Mouse (Mus musculus) CH12.LX (cell line): ENCODE measurements at regions not wholly inside any gene's neighbourhood (a gene's known extent, or its start where the extent isn't known, plus 50 kb on each side); places are given as distances from the start of the nearest gene placed in this dataset.

Experiments used
- CHD2 ChIP-seq: IDR thresholded peaks from 2 replicates; pipeline ENCODE4 v1.6.1; 2011; ENCODE audit warnings: low read length, improper control_type of control experiment
- CTCF ChIP-seq, 2 experiments: IDR thresholded peaks in 1 of 2; conservative IDR thresholded peaks in 1 of 2; 2 replicates each; pipeline ENCODE4 v1.5.1; 2011 to 2012; ENCODE audit warnings: low read depth in 2 of 2, low read length in 2 of 2, improper control_type of control experiment in 1 of 2, inconsistent platforms in 1 of 2, mild to moderate bottlenecking in 1 of 2, moderate library complexity in 1 of 2
- EP300 ChIP-seq: IDR thresholded peaks from 2 replicates; pipeline ENCODE4 v1.6.1; 2011; ENCODE audit warnings: low read length, improper control_type of control experiment
- KAT2A ChIP-seq: IDR thresholded peaks from 2 replicates; pipeline ENCODE4 v1.6.1; 2012; ENCODE audit warnings: low read length, improper control_type of control experiment, inconsistent platforms; ENCODE audit not compliant: insufficient replicate concordance
- MAX ChIP-seq: IDR thresholded peaks from 2 replicates; pipeline ENCODE4 v1.6.1; 2011; ENCODE audit warnings: low read length, improper control_type of control experiment
- MAZ ChIP-seq: IDR thresholded peaks from 2 replicates; pipeline ENCODE4 v1.6.1; 2012; ENCODE audit warnings: low read depth, mild to moderate bottlenecking, inconsistent platforms, low read length, improper control_type of control experiment, moderate library complexity
- MEF2A ChIP-seq: IDR thresholded peaks from 2 replicates; pipeline ENCODE4 v1.6.1; 2014; ENCODE audit warnings: low read depth, mild to moderate bottlenecking, inconsistent platforms, low read length, improper control_type of control experiment, borderline replicate concordance
- NELFE ChIP-seq: IDR thresholded peaks from 2 replicates; pipeline ENCODE4 v1.6.1; 2011; ENCODE audit warnings: low read depth, low read length, improper control_type of control experiment
- POLR2A ChIP-seq: IDR thresholded peaks from 2 replicates; pipeline ENCODE4 v1.6.1; 2011; ENCODE audit warnings: low read depth, mild to moderate bottlenecking, improper control_type of control experiment, low read length
- TBP ChIP-seq: conservative IDR thresholded peaks from 2 replicates; pipeline ENCODE4 v1.6.1; 2011; ENCODE audit warnings: low read depth, low read length, improper control_type of control experiment
- USF1 ChIP-seq: IDR thresholded peaks from 2 replicates; pipeline ENCODE4 v1.6.1; 2014; ENCODE audit warnings: low read depth, mild to moderate bottlenecking, inconsistent platforms, low read length, improper control_type of control experiment
- ZNF384 ChIP-seq: IDR thresholded peaks from 2 replicates; pipeline ENCODE4 v1.6.1; 2012; ENCODE audit warnings: low read depth, low read length, improper control_type of control experiment, inconsistent platforms

DNA sequence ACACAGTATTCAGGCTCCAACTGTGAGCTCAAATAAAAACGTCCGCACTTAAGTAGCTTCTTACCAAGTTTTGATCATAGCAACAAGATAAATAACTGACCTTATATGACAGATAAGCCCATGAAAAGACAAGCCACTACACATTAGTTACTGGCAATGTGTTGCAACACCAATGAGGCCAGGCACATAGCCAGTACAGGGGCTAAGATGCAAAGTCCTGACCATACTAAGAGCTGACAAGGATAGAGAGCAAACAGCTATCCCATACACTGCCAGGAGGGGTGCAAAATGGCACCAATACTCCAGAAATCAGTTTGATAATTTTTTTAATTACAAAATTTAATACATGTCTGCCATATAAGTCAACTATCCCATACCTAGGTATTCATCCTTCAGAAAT, 254.3 kb downstream of the Mycn start:
- TF ChIP-seq EP300 (no peak), TBP (no peak), CTCF (conservative IDR thresholded peaks at IDR 0.05 in 1 of 2, IDR thresholded peaks at IDR 0.05 in 1 of 2; ENCODE audit: low read depth in 2 of 2, low read length in 2 of 2) (no peak), USF1 (no peak), POLR2A (no peak), CHD2 (no peak), KAT2A (no peak), MAZ (no peak), MEF2A (no peak), ZNF384 (no peak), MAX (no peak), NELFE (no peak)
